Mouse (Mus musculus) inflammation-experienced regulatory T-cells, adult 6 months (primary cell): ENCODE measurements around the gene Dlk2. TPM values are rescaled to one million over a fixed set of nuclear protein-coding genes. Genes with fewer than 3 reads are reported as not detected.

ENCODE experiments used
- ATAC-seq: one replicate; pipeline ENCODE4 v1.8.0; 2017
- polyA plus RNA-seq, 3 experiments: library from polyadenylated mRNA; unstranded; fragments of 100-300 nt; shearing (Covaris generic); gene quantifications; one replicate each; pipeline ENCODE4 v1.2.1; 2017

Dlk2 gene
- polyA plus RNA-seq, 3 experiments from 2014 or later: not detected

- ATAC-seq: no peak
Measured at GRCm38 (mm10) chr17:46322046-46322823, 25.0 kb downstream of the Dlk2 start.

DNA sequence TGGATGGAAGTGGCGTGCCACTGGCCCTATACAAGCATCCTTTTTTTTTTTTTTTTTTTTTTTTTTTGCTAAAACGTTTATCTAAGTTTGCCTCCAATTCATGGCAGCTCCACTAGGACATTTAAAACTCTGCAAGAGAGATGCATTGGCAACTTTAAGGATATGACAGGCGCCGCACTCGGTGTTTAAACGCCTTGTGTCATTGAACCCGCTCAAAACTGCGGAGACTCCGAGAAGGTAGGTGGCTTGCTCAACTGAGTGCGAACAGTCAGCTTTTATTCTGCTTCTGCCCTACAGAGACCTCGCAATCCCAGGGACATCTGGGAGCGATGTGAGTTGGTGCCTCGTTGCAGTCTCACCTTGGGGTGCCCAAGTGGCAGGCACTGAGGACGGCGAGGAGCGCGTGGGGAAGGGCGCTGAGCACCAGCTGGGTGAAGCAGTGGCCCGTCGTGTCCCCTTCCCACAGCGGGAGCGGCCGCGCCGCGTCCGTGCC is 30.2 kb downstream of the Dlk2 start:
- ATAC-seq: no peak

DNA sequence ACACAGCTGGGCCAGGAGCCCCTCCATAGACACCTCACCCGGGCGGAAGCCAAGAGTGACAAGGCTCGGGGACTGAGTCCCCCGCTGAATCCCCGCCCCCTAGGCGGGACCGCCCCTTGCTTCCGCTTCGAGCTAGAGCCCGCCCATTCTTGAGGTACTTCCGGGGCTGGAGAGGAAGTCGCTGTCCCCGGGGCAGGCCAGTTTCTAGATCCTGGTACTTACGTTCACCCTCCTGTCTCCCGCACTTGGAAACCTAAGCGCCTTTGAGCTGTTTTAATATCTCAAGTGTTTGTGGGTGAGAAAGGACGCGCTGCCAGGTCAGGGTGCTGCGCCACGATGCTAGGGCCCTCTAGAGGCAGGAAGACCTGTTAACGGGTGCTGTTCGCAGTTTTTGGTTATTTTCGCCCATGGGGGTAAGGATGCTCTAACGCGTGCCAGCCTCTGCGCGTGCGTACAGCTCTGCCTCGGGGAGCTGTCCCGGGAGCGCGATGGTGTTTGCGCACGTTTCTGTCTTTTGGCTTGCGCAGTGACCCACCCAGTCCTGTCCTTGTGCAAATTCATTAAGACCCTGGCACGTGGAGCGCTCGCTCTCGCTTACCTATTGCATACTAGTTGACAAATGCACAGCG is 30.8 kb downstream of the Dlk2 start, which contains the start of gene Abcc10:
Gene Abcc10 (minus strand): TSS at position 447 of the 629 bp plus-strand sequence.
- peak; percentile 97 for ATAC-seq

- ATAC-seq: no peak
Measured at GRCm38 (mm10) chr17:46328723-46329122, 31.5 kb downstream of the Dlk2 start.

DNA sequence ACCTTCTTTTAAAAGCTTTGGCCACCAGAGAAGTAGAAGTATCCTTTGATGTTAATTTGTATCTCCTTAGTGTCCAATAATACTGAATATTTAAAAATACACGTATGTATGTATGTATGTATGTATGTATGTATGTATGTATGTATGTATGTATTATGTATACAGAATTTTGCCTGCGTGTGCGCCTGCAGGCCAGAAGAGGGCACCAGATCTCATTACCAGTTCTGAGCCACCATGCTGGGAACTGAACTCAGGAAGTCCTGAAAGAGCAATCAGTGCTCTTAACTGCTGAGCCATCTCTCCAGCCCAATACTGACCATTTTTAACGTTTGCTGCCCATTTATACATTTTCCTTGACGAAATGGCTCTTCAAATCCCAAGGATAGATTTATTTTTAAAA is 39.3 kb downstream of the Dlk2 start:
- no peak for ATAC-seq

DNA sequence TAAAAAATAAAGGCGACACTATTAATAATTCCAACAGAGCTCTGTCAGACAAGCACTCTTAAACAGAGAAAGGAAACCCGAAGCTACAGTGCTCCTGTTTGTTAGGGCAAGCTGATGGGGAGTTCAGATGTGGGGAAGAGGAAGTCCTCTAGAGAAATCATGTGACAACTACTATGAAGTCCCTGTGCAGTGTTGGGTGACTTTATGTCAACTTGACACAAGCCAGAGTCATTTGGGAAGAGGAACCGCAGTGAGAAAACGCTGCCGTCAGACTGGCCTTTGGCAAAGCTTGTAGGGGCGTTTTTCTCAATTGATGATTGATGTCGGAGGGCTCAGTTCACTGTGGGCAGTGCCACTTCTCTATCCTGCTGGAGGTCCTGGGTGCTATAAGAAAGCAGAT is 44.0 kb downstream of the Dlk2 start:
- no peak for ATAC-seq

- ATAC-seq: no peak
Measured at GRCm38 (mm10) chr17:46351026-46351700, 53.9 kb downstream of the Dlk2 start.

Other genes with a start within 250 kb of the Dlk2 start
- 100 to 1,000 TPM in 2 of 3 experiments, 10 to 100 TPM in 1; 97.0 to 127 (median 110) TPM for gene Mrps18a, start 186.4 kb upstream of the Dlk2 start, polyA plus RNA-seq
- 1 to 10 TPM in 2 of 3 experiments, under 1 TPM in 1; 0.94 to 2.3 (median 1.3) TPM for gene Rsph9, start 153.2 kb upstream of the Dlk2 start, polyA plus RNA-seq
- 10 to 100 TPM; 47.3 to 55.4 (median 53.1) TPM for gene Mad2l1bp, start 143.9 kb upstream of the Dlk2 start, polyA plus RNA-seq
- gene Gtpbp2, start 136.4 kb upstream of the Dlk2 start, polyA plus RNA-seq: 10 to 100 TPM; 47.8 to 71.3 (median 51.3) TPM
- 10 to 100 TPM in 1 of 3 experiments, 1 to 10 TPM in 2; 6.4 to 20.1 (median 8.2) TPM for gene Polh, start 94.8 kb upstream of the Dlk2 start, polyA plus RNA-seq
- gene Xpo5, start 94.6 kb upstream of the Dlk2 start, polyA plus RNA-seq: 10 to 100 TPM; 24.9 to 35.4 (median 28.8) TPM
- gene Polr1c, start 49.4 kb upstream of the Dlk2 start, polyA plus RNA-seq: 100 to 1,000 TPM in 2 of 3 experiments, 10 to 100 TPM in 1; 76.3 to 119 (median 100) TPM
- 10 to 100 TPM; 44.2 to 58.7 (median 47.1) TPM for gene Yipf3, start 49.3 kb upstream of the Dlk2 start, polyA plus RNA-seq
- gene Lrrc73, start 43.9 kb upstream of the Dlk2 start, polyA plus RNA-seq: under 1 TPM in 1 of 3 experiments, not detected in 2; 0.28 TPM
- gene Tjap1, start 14.4 kb upstream of the Dlk2 start, polyA plus RNA-seq: 10 to 100 TPM; 16.2 to 20.0 (median 19.1) TPM
- gene Abcc10, start 30.9 kb downstream of the Dlk2 start, polyA plus RNA-seq: 1 to 10 TPM; 1.8 to 3.9 (median 2.8) TPM
- gene Zfp318, start 86.3 kb downstream of the Dlk2 start, polyA plus RNA-seq: 1 to 10 TPM; 2.5 to 5.7 (median 3.9) TPM
- gene Crip3, start 131.5 kb downstream of the Dlk2 start, polyA plus RNA-seq: not detected
- gene Slc22a7, start 141.0 kb downstream of the Dlk2 start, polyA plus RNA-seq: not detected
- gene Ttbk1, start 190.3 kb downstream of the Dlk2 start, polyA plus RNA-seq: 1 to 10 TPM in 1 of 3 experiments, under 1 TPM in 2; 0.57 to 1.2 (median 0.58) TPM
- 10 to 100 TPM in 1 of 3 experiments, 1 to 10 TPM in 2; 4.6 to 17.6 (median 6.8) TPM for gene Dnph1, start 199.3 kb downstream of the Dlk2 start, polyA plus RNA-seq
- 1 to 10 TPM in 2 of 3 experiments, under 1 TPM in 1; 0.78 to 7.5 (median 3.1) TPM for gene Cul9, start 249.0 kb downstream of the Dlk2 start, polyA plus RNA-seq